Mouse (Mus musculus): ENCODE results near the gene Med15. TPM values are rescaled to one million over a fixed set of nuclear protein-coding genes. Genes with fewer than 3 reads are reported as not detected.
"Not testable (repeated sequence)": the region's sequence is repeated elsewhere in the genome, so short reads cannot be mapped to it uniquely, and the experiment has no call there.

The Med15 gene
- polyA plus RNA-seq, 1 experiment: 65.3 TPM

DNA sequence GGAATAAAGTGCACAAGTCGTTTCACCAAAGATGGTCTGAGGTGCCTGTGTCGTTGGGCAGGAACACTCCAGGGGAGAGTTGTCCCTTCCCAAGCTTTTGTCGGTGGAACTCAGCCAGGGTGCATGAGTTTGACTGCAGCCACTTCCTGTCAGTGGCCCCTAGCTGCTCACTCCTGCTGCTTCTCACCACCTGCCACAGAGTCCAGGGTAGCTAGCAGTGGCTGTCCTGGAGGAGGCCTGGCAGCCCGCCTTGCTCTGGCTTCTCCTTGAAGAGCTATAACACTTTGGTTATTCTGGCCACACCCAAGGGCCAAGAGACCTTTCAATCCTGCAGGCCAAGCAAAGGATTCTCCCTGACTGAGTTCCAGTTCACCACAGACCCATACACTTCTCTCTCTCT, 3.5 kb upstream of the Med15 start:
- Histone ChIP-seq H3K27ac (ENCODE audit: insufficient read depth, low read length) (no peak overlapping the region), H3K4me1 (ENCODE audit: control insufficient read depth, insufficient read depth, low read length) (peaks cover 19% of the 10 kb centered on the region), H3K4me3 (ENCODE audit: insufficient read depth, low read length) (no peak overlapping the region)
- no peak for TF ChIP-seq POLR2A (IDR thresholded peaks at IDR 0.05; ENCODE audit: low read depth, low read length)
- TF ChIP-seq CTCF (IDR thresholded peaks at IDR 0.05; ENCODE audit: borderline replicate concordance, insufficient read depth, low read length): no peak

DNA sequence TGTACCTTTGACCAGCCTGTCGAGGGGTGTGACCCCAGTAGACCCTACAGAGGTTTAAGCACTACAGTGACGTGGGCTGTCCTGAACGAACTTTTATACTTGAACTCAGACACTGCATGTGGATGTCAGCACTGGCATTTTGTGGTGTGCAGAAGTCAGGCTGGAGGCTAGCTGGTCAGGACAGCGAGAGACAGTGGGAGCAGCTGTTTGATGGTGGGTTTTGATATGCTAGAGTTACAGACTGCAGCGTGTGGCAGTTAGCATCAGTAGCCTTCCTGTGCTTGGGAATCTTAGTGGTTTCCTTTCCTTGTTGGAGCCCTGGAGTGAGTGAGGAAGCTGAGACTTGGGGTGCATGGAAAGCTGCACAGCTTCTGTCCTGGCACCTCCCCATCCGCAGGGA, 2.2 kb upstream of the Med15 start:
- peaks cover 14% of the 10 kb centered on the region for H3K4me1 ChIP-seq (ENCODE audit: control insufficient read depth, insufficient read depth, low read length)
- H3K4me3 ChIP-seq (ENCODE audit: insufficient read depth, low read length); H3K27ac ChIP-seq (ENCODE audit: insufficient read depth, low read length): not testable (repeated sequence)

DNA sequence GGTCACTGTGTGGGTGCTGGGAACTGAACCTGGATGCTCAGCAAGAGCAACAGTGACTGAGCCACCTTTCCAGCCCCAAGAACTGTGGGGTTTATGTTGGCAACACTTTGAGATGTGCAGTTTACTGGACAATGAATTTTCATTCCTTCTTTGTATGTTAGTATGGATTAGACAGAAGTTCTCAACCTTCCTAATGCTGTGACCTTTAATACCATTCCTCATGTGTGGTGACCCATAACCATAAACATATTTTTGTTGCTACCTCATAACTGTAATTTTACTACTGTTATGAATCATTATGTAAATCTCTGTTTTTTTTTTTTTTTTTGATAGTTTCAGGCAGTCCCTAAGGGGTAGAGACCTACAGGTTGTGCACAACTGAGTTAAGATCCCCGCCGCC, 955 bp upstream of the Med15 start:
- Histone ChIP-seq H3K4me1 (ENCODE audit: control insufficient read depth, insufficient read depth, low read length) (peaks cover 11% of the 10 kb centered on the region), H3K4me3 (ENCODE audit: insufficient read depth, low read length) (no peak overlapping the region)
- TF ChIP-seq POLR2A (IDR thresholded peaks at IDR 0.05; ENCODE audit: low read depth, low read length): no peak
- TF ChIP-seq CTCF (IDR thresholded peaks at IDR 0.05; ENCODE audit: borderline replicate concordance, insufficient read depth, low read length): no peak

DNA sequence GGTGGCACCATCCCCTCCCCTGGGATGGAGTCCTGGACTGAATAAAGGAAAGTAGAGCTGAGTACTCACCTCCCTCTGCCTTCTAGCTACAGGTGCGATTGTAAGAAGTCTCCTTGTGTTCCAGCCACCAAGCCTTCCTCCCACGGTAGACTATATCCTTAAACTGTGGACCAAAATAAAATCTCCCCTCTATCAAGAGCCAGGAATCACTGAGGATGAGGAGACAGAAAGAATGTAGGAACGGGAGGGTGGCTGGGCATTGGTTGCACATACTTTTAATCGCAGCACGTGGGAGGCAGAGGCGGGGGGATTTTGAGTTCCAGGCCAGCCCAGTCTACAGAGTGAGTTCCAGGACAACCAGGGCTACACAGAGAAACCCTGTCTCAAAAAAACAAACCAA, 260 bp downstream of the Med15 start:
- peak overlapping the region; percentile 68 for H3K27ac ChIP-seq (ENCODE audit: insufficient read depth, low read length)
- H3K4me1 ChIP-seq (ENCODE audit: control insufficient read depth, insufficient read depth, low read length): peaks cover 11% of the 10 kb centered on the region
- no peak overlapping the region for H3K4me3 ChIP-seq (ENCODE audit: insufficient read depth, low read length)
- TF ChIP-seq CTCF (IDR thresholded peaks at IDR 0.05; ENCODE audit: borderline replicate concordance, insufficient read depth, low read length): no peak
- no peak for TF ChIP-seq POLR2A (IDR thresholded peaks at IDR 0.05; ENCODE audit: low read depth, low read length)

More for the DNA sequence above, 955 bp upstream of the Med15 start:
- H3K27ac ChIP-seq (ENCODE audit: insufficient read depth, low read length): peak overlapping the region; percentile 65

DNA sequence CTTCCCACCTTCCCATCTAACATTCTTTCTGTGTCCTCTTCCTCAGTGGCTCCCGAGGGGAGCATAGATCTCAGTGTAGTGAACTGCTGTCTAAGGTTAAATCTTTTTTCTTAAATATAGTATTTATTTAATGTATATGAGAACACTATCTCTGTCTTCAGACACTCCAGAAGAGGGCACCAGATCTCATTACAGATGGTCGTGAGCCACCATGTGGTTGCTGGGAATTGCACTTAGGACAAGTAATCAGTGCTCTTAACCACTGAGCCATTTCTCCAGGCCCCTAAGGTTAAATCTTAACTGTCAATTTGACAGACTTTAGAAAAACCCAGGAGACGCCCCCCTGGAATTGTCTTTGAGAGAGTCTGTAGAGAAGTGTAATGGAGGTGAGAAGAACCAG, 670 bp downstream of the Med15 start:
- Histone ChIP-seq H3K4me3 (ENCODE audit: insufficient read depth, low read length) (no peak overlapping the region), H3K4me1 (ENCODE audit: control insufficient read depth, insufficient read depth, low read length) (peaks cover 13% of the 10 kb centered on the region), H3K27ac (ENCODE audit: insufficient read depth, low read length) (peak overlapping the region; percentile 68; the same call in 1 of the 2 replicates)
- no peak for TF ChIP-seq POLR2A (IDR thresholded peaks at IDR 0.05; ENCODE audit: low read depth, low read length)
- TF ChIP-seq CTCF (IDR thresholded peaks at IDR 0.05; ENCODE audit: borderline replicate concordance, insufficient read depth, low read length): no peak

DNA sequence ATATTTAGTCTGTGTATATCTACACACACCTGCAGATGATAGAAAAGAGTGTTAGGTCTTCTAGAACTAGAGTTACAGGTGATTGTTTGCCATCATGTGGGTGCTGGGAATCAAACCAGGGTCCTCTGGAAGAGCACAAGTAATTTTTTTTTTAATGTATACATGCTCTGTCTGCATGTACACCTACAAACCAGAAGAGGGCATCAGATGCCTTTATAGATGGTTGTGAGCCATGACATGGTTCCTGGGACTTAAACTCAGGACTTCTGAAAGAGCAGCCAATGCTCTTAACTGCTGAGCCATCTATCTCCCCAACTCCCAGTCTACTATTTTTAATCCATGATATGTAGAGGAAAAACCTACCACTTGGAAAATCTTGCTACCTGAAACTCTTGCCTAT, 2.7 kb downstream of the Med15 start:
- H3K4me3 ChIP-seq (ENCODE audit: insufficient read depth, low read length): no peak overlapping the region
- H3K27ac ChIP-seq (ENCODE audit: insufficient read depth, low read length): no peak overlapping the region
- H3K4me1 ChIP-seq (ENCODE audit: control insufficient read depth, insufficient read depth, low read length): peaks cover 12% of the 10 kb centered on the region
- TF ChIP-seq POLR2A (IDR thresholded peaks at IDR 0.05; ENCODE audit: low read depth, low read length) (no peak), CTCF (IDR thresholded peaks at IDR 0.05; ENCODE audit: borderline replicate concordance, insufficient read depth, low read length) (no peak)

DNA sequence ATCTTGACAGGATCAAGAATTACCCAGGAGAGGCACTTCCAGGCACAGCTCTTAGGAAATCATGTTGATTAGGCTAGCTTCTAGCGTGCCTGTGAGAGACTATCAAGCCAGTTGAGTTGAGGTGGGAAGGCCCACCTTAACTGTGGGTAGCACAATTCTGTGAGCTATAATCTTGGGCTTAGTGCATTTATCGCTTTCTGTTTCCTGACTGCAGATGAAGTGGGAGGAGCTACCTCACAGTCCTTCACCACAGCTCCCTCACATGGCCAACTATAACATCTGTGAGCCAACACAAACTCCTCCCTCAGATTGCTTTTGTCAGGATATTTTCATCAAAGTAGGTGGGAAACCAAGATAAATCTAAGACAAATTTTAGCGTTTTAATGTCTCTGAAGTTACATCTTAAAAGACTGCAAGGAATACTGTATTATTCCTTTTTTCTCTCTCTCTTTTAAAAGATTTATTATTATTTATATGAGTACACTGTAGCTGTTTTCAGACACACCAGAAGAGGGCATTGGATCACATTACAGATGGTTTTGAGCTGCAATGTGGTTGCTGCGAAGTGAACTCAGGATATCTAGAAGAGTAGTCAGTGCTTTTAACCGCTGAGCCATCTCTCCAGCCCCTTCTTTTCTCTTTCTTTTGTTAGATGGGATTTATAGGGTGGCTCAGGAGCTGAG, 5.4 kb downstream of the Med15 start:
- Histone ChIP-seq H3K27ac (ENCODE audit: insufficient read depth, low read length) (no peak overlapping the region), H3K4me1 (ENCODE audit: control insufficient read depth, insufficient read depth, low read length) (peaks cover 10% of the 10 kb centered on the region), H3K4me3 (ENCODE audit: insufficient read depth, low read length) (no peak overlapping the region)
- TF ChIP-seq CTCF (IDR thresholded peaks at IDR 0.05; ENCODE audit: borderline replicate concordance, insufficient read depth, low read length) (peak; percentile 47; the same call in 1 of the 2 replicates), POLR2A (IDR thresholded peaks at IDR 0.05; ENCODE audit: low read depth, low read length) (no peak)

DNA sequence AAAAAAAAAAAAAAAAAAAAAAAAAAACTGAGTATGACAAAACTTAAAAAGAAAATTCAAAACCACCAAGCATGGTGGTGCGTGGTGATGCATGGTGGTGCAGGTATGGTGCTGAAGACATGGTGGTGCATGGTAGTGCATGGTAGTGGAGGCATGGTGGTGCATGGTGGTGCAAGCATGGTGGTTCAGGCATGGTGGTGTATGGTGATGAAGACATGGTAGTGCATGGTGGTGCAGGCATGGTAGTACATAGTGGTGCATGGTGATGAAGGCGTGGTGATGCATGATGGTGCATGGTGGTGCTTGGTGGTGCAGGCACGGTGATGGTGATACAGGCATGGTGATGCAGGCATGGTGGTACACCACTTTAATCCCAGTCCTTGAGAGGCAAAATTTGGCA, 8.2 kb downstream of the Med15 start:
- Histone ChIP-seq H3K4me1 (ENCODE audit: control insufficient read depth, insufficient read depth, low read length) (peaks cover 6% of the 10 kb centered on the region; the same call in 1 of the 2 replicates), H3K4me3 (ENCODE audit: insufficient read depth, low read length) (no peak overlapping the region), H3K27ac (ENCODE audit: insufficient read depth, low read length) (no peak overlapping the region)
- TF ChIP-seq POLR2A (IDR thresholded peaks at IDR 0.05; ENCODE audit: low read depth, low read length) (no peak), CTCF (IDR thresholded peaks at IDR 0.05; ENCODE audit: borderline replicate concordance, insufficient read depth, low read length) (no peak)

DNA sequence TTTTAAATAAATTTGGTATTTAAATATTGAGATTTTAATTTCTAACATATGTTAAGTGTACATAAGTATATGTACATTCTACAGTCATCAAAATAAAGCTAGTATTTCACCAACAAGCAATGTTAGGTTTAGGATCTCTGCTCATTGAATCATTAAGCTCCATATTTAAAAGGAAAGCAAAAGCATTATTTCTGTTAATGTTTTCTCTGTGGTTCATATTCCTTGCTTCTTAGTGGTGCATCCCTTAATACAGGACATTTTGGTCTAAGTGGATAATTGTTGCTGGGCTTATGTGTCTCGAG, 9.4 kb downstream of the Med15 start:
- no peak overlapping the region for H3K27ac ChIP-seq (ENCODE audit: insufficient read depth, low read length)
- no peak overlapping the region for H3K4me3 ChIP-seq (ENCODE audit: insufficient read depth, low read length)
- TF ChIP-seq POLR2A (IDR thresholded peaks at IDR 0.05; ENCODE audit: low read depth, low read length) (no peak), CTCF (IDR thresholded peaks at IDR 0.05; ENCODE audit: borderline replicate concordance, insufficient read depth, low read length) (no peak)
- H3K4me1 ChIP-seq (ENCODE audit: control insufficient read depth, insufficient read depth, low read length): peaks cover 6% of the 10 kb centered on the region; the same call in 1 of the 2 replicates

DNA sequence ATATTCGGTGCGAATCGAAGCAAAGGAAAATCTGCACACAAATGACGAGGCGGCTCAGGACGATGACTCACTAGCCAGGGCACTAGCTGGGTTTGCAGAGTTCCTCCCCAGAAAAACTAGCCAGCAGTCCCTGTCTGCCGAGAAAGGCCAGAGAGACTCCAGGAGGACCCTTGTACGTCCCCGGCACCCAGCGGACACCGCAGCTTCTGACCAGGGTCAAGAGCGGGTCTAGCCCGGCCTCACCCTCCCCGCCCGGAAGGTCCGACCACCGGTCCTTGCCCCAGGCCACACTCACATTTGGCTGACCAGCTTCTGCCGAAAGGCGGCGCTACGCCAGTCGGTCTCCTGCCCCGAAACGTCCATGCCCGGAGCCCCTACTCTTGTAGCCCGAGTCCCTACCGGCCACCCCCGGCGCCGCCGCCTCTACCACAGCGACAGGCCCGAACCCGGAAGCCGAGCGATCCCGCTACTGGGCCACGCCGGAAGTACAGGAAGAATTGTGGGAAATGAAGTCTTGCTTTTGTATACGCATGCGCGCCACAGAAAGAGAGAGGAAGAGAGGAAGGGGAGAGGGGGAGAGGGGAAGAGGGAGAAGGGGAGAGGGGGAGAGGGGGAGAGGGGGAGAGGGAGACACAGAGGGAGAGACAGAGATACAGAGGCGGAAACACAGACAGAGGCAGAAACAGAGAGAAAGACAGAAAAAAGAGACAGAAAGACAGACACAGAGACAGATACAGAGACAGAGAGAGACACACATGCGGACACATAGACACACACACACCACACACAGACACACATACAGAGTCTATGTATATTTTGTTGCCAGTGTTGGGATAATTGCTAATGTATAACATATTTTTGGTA, 10.0 kb downstream of the Med15 start:
- peak overlapping the region; percentile 100 for H3K27ac ChIP-seq (ENCODE audit: insufficient read depth, low read length)
- TF ChIP-seq CTCF (IDR thresholded peaks at IDR 0.05; ENCODE audit: borderline replicate concordance, insufficient read depth, low read length) (peak; percentile 22; the same call in 1 of the 2 replicates), POLR2A (IDR thresholded peaks at IDR 0.05; ENCODE audit: low read depth, low read length) (peak; percentile 64)
- H3K4me1 ChIP-seq (ENCODE audit: control insufficient read depth, insufficient read depth, low read length): peaks cover 6% of the 10 kb centered on the region; the same call in 1 of the 2 replicates
- peak overlapping the region; percentile 98 for H3K4me3 ChIP-seq (ENCODE audit: insufficient read depth, low read length)
